ENCODE assay signal across 22 mouse cellular contexts in the genomic region with DNA sequence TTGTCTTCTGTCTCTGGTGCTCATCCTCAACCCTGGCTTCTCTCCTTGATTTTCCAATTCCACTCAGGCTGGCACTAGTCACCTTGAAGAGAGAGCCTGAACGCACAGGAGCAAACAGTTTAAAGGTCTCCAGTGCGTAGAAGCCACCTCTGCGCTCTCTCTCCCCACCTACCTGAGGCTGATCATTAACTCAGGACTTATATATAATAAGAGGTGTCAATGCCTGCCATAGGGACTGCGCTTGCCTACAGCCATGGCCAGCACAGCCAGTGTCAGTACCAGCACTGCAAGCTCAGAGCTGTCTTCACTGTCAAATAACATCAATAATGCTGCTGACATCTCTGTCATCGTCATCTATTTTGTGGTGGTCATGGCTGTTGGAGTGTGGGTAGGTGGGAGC. TPM values are rescaled to one million over a fixed set of nuclear protein-coding genes. Genes with fewer than 3 reads are reported as not detected.
"Had no signal": no experiment of that assay in that cellular context is flagged by ENCODE, and none has a peak within 500 bp of the region (broad histone marks: within the 10 kb centered on the region; RNA-seq: fewer than 3 reads in every experiment).

TSS of gene Slc5a4a (plus strand) at position 174 of the 400 bp plus-strand sequence.

- H3K27me3 ChIP-seq: liver, embryonic 15.5 days; lung, embryonic 15.5 days; midbrain, embryonic 13.5 days; midbrain, embryonic 15.5 days; neural tube, embryonic 12.5 days had no signal

- H3K36me3 ChIP-seq: liver, embryonic 15.5 days; lung, embryonic 15.5 days; midbrain, embryonic 13.5 days; midbrain, embryonic 15.5 days; neural tube, embryonic 12.5 days had no signal

- ATAC-seq: liver, postnatal 0 days; lung, postnatal 0 days; midbrain, embryonic 13.5 days; midbrain, embryonic 15.5 days had no signal

- H3K4me2 ChIP-seq: liver, embryonic 15.5 days; lung, embryonic 15.5 days; midbrain, embryonic 11.5 days; midbrain, embryonic 13.5 days; midbrain, embryonic 15.5 days; neural tube, embryonic 12.5 days had no signal

- H3K4me3 ChIP-seq: liver, embryonic 15.5 days; lung, embryonic 15.5 days; megakaryocyte, embryonic 14.5 days; midbrain, embryonic 13.5 days; midbrain, embryonic 15.5 days; myocyte; neural tube, embryonic 12.5 days had no signal

- DNase-seq: liver, postnatal 0 days; lung, adult 2 months; lung, postnatal 14 days; lung, postnatal 36 days; right cerebral cortex, postnatal 14 days; spleen, adult 18-20 months; thymus, adult 2 months; thymus, postnatal 25 days; thymus, postnatal 4 days had no signal

- H3K27ac ChIP-seq: liver, embryonic 15.5 days; lung, embryonic 15.5 days; macrophage; midbrain, embryonic 13.5 days; midbrain, embryonic 15.5 days; neural tube, embryonic 12.5 days had no signal

- H3K4me1 ChIP-seq: liver, embryonic 15.5 days; lung, embryonic 15.5 days; megakaryocyte, embryonic 14.5 days; midbrain, embryonic 13.5 days; midbrain, embryonic 15.5 days; neural tube, embryonic 12.5 days had no signal

- H3K9me3 ChIP-seq: liver, embryonic 15.5 days; lung, embryonic 15.5 days; megakaryocyte, embryonic 14.5 days; midbrain, embryonic 13.5 days; midbrain, embryonic 15.5 days; neural tube, embryonic 12.5 days had no signal

- H3K9ac ChIP-seq: liver, embryonic 15.5 days; liver, postnatal 0 days; lung, embryonic 15.5 days; midbrain, embryonic 13.5 days; midbrain, embryonic 15.5 days; neural tube, embryonic 12.5 days had no signal

RNA-seq across cellular contexts. Expression of gene Slc5a4a, which starts in this region (rescaled TPM):
- polyA plus RNA-seq: liver, embryonic 15.5 days; liver, postnatal 0 days; lung, adult 2 months; lung, embryonic 15.5 days; lung, postnatal 0 days; macrophage; midbrain, embryonic 11.5 days; myocyte; neural tube, embryonic 12.5 days; stomach, embryonic 14.5 days; stomach, embryonic 16.5 days; thymus, adult 2 months; urinary bladder, adult 2 months had no signal
